Mouse (Mus musculus): Measurements from ENCODE around the gene Gm36210. TPM values are rescaled to one million over a fixed set of nuclear protein-coding genes. Genes with fewer than 3 reads are reported as not detected.

The Gm36210 gene
- total and polyA plus RNA-seq, 3 experiments = 0.90 TPM; not detected in 2

- Histone ChIP-seq H3K4me2 (ENCODE audit: insufficient read depth, low read depth, poor library complexity, severe bottlenecking) (no peak within 1 kb of the TSS), H3K27me3 (replicated peaks) (no peaks in the 10 kb centered on the region), H3K9ac (ENCODE audit: insufficient read depth, low read depth) (no peak within 1 kb of the TSS), H3K79me2 (replicated peaks; ENCODE audit: control insufficient read depth, extremely low read depth, insufficient read depth, poor library complexity, severe bottlenecking) (no peaks in the 10 kb centered on the region), H3K4me3 (replicated peaks in 1 of 3; ENCODE audit: low read depth in 2 of 3, low read length in 2 of 3, poor library complexity in 1 of 3) (no peak within 1 kb of the TSS), H3K9me3 (replicated peaks; ENCODE audit: low read length) (no peaks in the 10 kb centered on the region), H3K4me1 (ENCODE audit: control insufficient read depth in 1 of 2, insufficient read depth in 2 of 2) (peaks cover 5 to 26% of the 10 kb centered on the region in 2 experiments), H3K36me3 (replicated peaks in 1 of 2; ENCODE audit: control insufficient read depth in 1 of 2, insufficient read depth in 1 of 2, low read length in 1 of 2) (peaks cover 34 to 47% of the 10 kb centered on the region in 2 experiments), H3K27ac (ENCODE audit: insufficient read depth, low read depth) (no peak within 1 kb of the TSS)
- in situ Hi-C loops (cut with MboI; ENCODE audit: low pct_ligation_motif_present, low pct_unique_long_range_greater_than_20kb, low sequenced_read_pairs) (no loop called here), dilution Hi-C loops (cut with MboI; ENCODE audit: extremely low pct_ligation_motif_present, extremely low pct_unique_long_range_greater_than_20kb, low sequenced_read_pairs) (no loop called here)
- DNase-seq (ENCODE audit: extremely low read depth) = no peak
- no peak for TF ChIP-seq MAZ (IDR thresholded peaks at IDR 0.05; ENCODE audit: low read depth, low read length)
- no peak for TF ChIP-seq KAT2A (IDR thresholded peaks at IDR 0.05; ENCODE audit: insufficient replicate concordance, low read length)
- TF ChIP-seq TCF12 (IDR thresholded peaks at IDR 0.05; ENCODE audit: low read depth, low read length) = no peak
- TF ChIP-seq MYC (IDR thresholded peaks at IDR 0.05; ENCODE audit: low read depth, low read length) = no peak
- TF ChIP-seq CHD1 (IDR thresholded peaks at IDR 0.05; ENCODE audit: low read depth, low read length) = no peak
- no peak for TF ChIP-seq GABPA (IDR thresholded peaks at IDR 0.05; ENCODE audit: insufficient replicate concordance, low read depth, low read length)
- TF ChIP-seq POLR2A (IDR thresholded peaks at IDR 0.05; ENCODE audit: low read depth, low read length) = no peak
- no peak for TF ChIP-seq CTCF (conservative IDR thresholded peaks at IDR 0.05 in 1 of 2, IDR thresholded peaks at IDR 0.05 in 1 of 2; ENCODE audit: low read depth in 2 of 2, low read length in 2 of 2)
- TF ChIP-seq PAX5 (IDR thresholded peaks at IDR 0.05; ENCODE audit: low read length) = no peak
- no peak for TF ChIP-seq CHD2 (IDR thresholded peaks at IDR 0.05; ENCODE audit: low read length)
- no peak for TF ChIP-seq E2F4 (IDR thresholded peaks at IDR 0.05; ENCODE audit: insufficient replicate concordance, low read depth, low read length)
- no peak for TF ChIP-seq ZC3H11A (IDR thresholded peaks at IDR 0.05; ENCODE audit: low read depth, low read length)
These were observed 15.6 kb upstream of the Gm36210 start, which contains the start of gene Nat14 for GRCm38 (mm10) chr7:4921824-4922482. Gene Nat14, plus strand, starts transcription at chr7:4922028.

GRCm38 (mm10) chr7:4920976-4921823, 14.9 kb upstream of the Gm36210 start:
- Histone ChIP-seq H3K79me2 (replicated peaks; ENCODE audit: control insufficient read depth, extremely low read depth, insufficient read depth, poor library complexity, severe bottlenecking) (no peaks in the 10 kb centered on the region), H3K27me3 (replicated peaks) (no peaks in the 10 kb centered on the region), H3K4me1 (ENCODE audit: control insufficient read depth in 1 of 2, insufficient read depth in 2 of 2) (peaks cover 10 to 33% of the 10 kb centered on the region in 2 experiments), H3K4me2 (ENCODE audit: insufficient read depth, low read depth, poor library complexity, severe bottlenecking) (no peak overlapping the region), H3K36me3 (replicated peaks in 1 of 2; ENCODE audit: control insufficient read depth in 1 of 2, insufficient read depth in 1 of 2, low read length in 1 of 2) (peaks cover 34 to 50% of the 10 kb centered on the region in 2 experiments), H3K9ac (ENCODE audit: insufficient read depth, low read depth) (no peak overlapping the region), H3K9me3 (replicated peaks; ENCODE audit: low read length) (no peaks in the 10 kb centered on the region), H3K4me3 (replicated peaks in 1 of 3; ENCODE audit: low read depth in 2 of 3, low read length in 2 of 3, poor library complexity in 1 of 3) (no peak overlapping the region), H3K27ac (ENCODE audit: insufficient read depth, low read depth) (no peak overlapping the region)
- no peak for DNase-seq (ENCODE audit: extremely low read depth)
- in situ Hi-C loops (cut with MboI; ENCODE audit: low pct_ligation_motif_present, low pct_unique_long_range_greater_than_20kb, low sequenced_read_pairs) (no loop called here), dilution Hi-C loops (cut with MboI; ENCODE audit: extremely low pct_ligation_motif_present, extremely low pct_unique_long_range_greater_than_20kb, low sequenced_read_pairs) (no loop called here)
- TF ChIP-seq BHLHE40 (IDR thresholded peaks at IDR 0.05; ENCODE audit: low read depth, low read length) (no peak), MXI1 (IDR thresholded peaks at IDR 0.05; ENCODE audit: low read depth, low read length) (no peak), GABPA (IDR thresholded peaks at IDR 0.05; ENCODE audit: insufficient replicate concordance, low read depth, low read length) (no peak), USF1 (IDR thresholded peaks at IDR 0.05; ENCODE audit: low read depth, low read length) (no peak)

All from CH12.LX (cell line).